Mouse (Mus musculus): ENCODE measurements around the gene Sik3. TPM values are rescaled to one million over a fixed set of nuclear protein-coding genes. Genes with fewer than 3 reads are reported as not detected.

The Sik3 gene
- polyA plus RNA-seq, 1 experiment from 2014 or later = 8.9 TPM

GRCm38 (mm10) chr9:46261131-46261530, 248.5 kb downstream of the Sik3 start:
- H3K4me3 ChIP-seq (ENCODE audit: low read depth, low read length) = no peak overlapping the region
- no peak overlapping the region for H3K4me2 ChIP-seq (replicated peaks; ENCODE audit: low read depth, low read length)
- 69% methylated on average over 7 of the region's 7 CpGs for WGBS
- DNase-seq (ENCODE audit: low spot score) (no peak), ATAC-seq (no peak)
- TF ChIP-seq EP300 (IDR thresholded peaks at IDR 0.05) (no peak), CTCF (IDR thresholded peaks at IDR 0.05) (no peak)
- H3K4me1 ChIP-seq (ENCODE audit: insufficient read depth, low read depth, low read length) = no peaks in the 10 kb centered on the region
- no peaks in the 10 kb centered on the region for H3K9me3 ChIP-seq (ENCODE audit: low read length)
- no peaks in the 10 kb centered on the region for H3K36me3 ChIP-seq (ENCODE audit: insufficient read depth, low read length)
- H3K9ac ChIP-seq (replicated peaks; ENCODE audit: low read depth) = no peak overlapping the region
- H3K27me3 ChIP-seq (replicated peaks; ENCODE audit: insufficient read depth, low read length) = no peaks in the 10 kb centered on the region
- no peak overlapping the region for H3K27ac ChIP-seq (ENCODE audit: low read length)

GRCm38 (mm10) chr9:46268343-46268873, 255.8 kb downstream of the Sik3 start, which contains the start of gene Apoa5:
Gene Apoa5, plus strand, starts transcription at chr9:46268633.
- H3K4me1 ChIP-seq (ENCODE audit: insufficient read depth, low read depth, low read length) = peaks cover under 1% of the 10 kb centered on the region
- no peaks in the 10 kb centered on the region for H3K9me3 ChIP-seq (ENCODE audit: low read length)
- no peak within 1 kb of the TSS for H3K4me3 ChIP-seq (ENCODE audit: low read depth, low read length)
- H3K36me3 ChIP-seq (ENCODE audit: insufficient read depth, low read length) = no peaks in the 10 kb centered on the region
- H3K27ac ChIP-seq (ENCODE audit: low read length) = no peak within 1 kb of the TSS
- TF ChIP-seq CTCF (IDR thresholded peaks at IDR 0.05) (no peak), EP300 (IDR thresholded peaks at IDR 0.05) (no peak)
- H3K27me3 ChIP-seq (replicated peaks; ENCODE audit: insufficient read depth, low read length) = peaks cover 3% of the 10 kb centered on the region; the same call in 1 of the 2 replicates
- 33% methylated on average over 7 of the region's 7 CpGs for WGBS
- no peak within 1 kb of the TSS for H3K9ac ChIP-seq (replicated peaks; ENCODE audit: low read depth)
- H3K4me2 ChIP-seq (replicated peaks; ENCODE audit: low read depth, low read length) = no peak within 1 kb of the TSS
- no peak for DNase-seq (ENCODE audit: low spot score)
- ATAC-seq = no peak

GRCm38 (mm10) chr9:46269125-46269524, 256.5 kb downstream of the Sik3 start:
- 86% methylated on average over 5 of the region's 5 CpGs for WGBS
- H3K4me3 ChIP-seq (ENCODE audit: low read depth, low read length) = no peak overlapping the region
- ATAC-seq = no peak
- H3K9me3 ChIP-seq (ENCODE audit: low read length) = no peaks in the 10 kb centered on the region
- peaks cover 5% of the 10 kb centered on the region for H3K4me1 ChIP-seq (ENCODE audit: insufficient read depth, low read depth, low read length)
- DNase-seq (ENCODE audit: low spot score) = no peak
- peaks cover 3% of the 10 kb centered on the region; the same call in 1 of the 2 replicates for H3K27me3 ChIP-seq (replicated peaks; ENCODE audit: insufficient read depth, low read length)
- no peaks in the 10 kb centered on the region for H3K36me3 ChIP-seq (ENCODE audit: insufficient read depth, low read length)
- no peak overlapping the region for H3K27ac ChIP-seq (ENCODE audit: low read length)
- TF ChIP-seq CTCF (IDR thresholded peaks at IDR 0.05) (no peak), EP300 (IDR thresholded peaks at IDR 0.05) (no peak)
- H3K4me2 ChIP-seq (replicated peaks; ENCODE audit: low read depth, low read length) = no peak overlapping the region
- no peak overlapping the region for H3K9ac ChIP-seq (replicated peaks; ENCODE audit: low read depth)

GRCm38 (mm10) chr9:46270782-46271181, 258.2 kb downstream of the Sik3 start:
- WGBS = 89% methylated on average over 4 of the region's 4 CpGs
- ATAC-seq = no peak
- DNase-seq (ENCODE audit: low spot score) = no peak
- H3K4me2 ChIP-seq (replicated peaks; ENCODE audit: low read depth, low read length) = no peak overlapping the region
- peaks cover 3% of the 10 kb centered on the region; the same call in 1 of the 2 replicates for H3K27me3 ChIP-seq (replicated peaks; ENCODE audit: insufficient read depth, low read length)
- no peaks in the 10 kb centered on the region for H3K9me3 ChIP-seq (ENCODE audit: low read length)
- TF ChIP-seq EP300 (IDR thresholded peaks at IDR 0.05) = no peak
- no peak for TF ChIP-seq CTCF (IDR thresholded peaks at IDR 0.05)
- H3K27ac ChIP-seq (ENCODE audit: low read length) = no peak overlapping the region
- H3K4me1 ChIP-seq (ENCODE audit: insufficient read depth, low read depth, low read length) = peaks cover 5% of the 10 kb centered on the region
- H3K36me3 ChIP-seq (ENCODE audit: insufficient read depth, low read length) = no peaks in the 10 kb centered on the region
- no peak overlapping the region for H3K9ac ChIP-seq (replicated peaks; ENCODE audit: low read depth)
- no peak overlapping the region for H3K4me3 ChIP-seq (ENCODE audit: low read depth, low read length)

GRCm38 (mm10) chr9:46272070-46272469, 259.4 kb downstream of the Sik3 start:
- no peak overlapping the region for H3K4me2 ChIP-seq (replicated peaks; ENCODE audit: low read depth, low read length)
- H3K9me3 ChIP-seq (ENCODE audit: low read length) = no peaks in the 10 kb centered on the region
- TF ChIP-seq EP300 (IDR thresholded peaks at IDR 0.05) (no peak), CTCF (IDR thresholded peaks at IDR 0.05) (no peak)
- ATAC-seq = no peak
- H3K4me3 ChIP-seq (ENCODE audit: low read depth, low read length) = no peak overlapping the region
- no peak overlapping the region for H3K27ac ChIP-seq (ENCODE audit: low read length)
- H3K4me1 ChIP-seq (ENCODE audit: insufficient read depth, low read depth, low read length) = peaks cover 5% of the 10 kb centered on the region
- DNase-seq (ENCODE audit: low spot score) = no peak
- 76% methylated on average over 9 of the region's 9 CpGs for WGBS
- peaks cover 3% of the 10 kb centered on the region; the same call in 1 of the 2 replicates for H3K27me3 ChIP-seq (replicated peaks; ENCODE audit: insufficient read depth, low read length)
- H3K9ac ChIP-seq (replicated peaks; ENCODE audit: low read depth) = no peak overlapping the region
- no peaks in the 10 kb centered on the region for H3K36me3 ChIP-seq (ENCODE audit: insufficient read depth, low read length)

GRCm38 (mm10) chr9:46272677-46273454, 260.2 kb downstream of the Sik3 start, which contains the start of gene Zpr1:
Gene Zpr1, plus strand, starts transcription at chr9:46273064.
- peak within 1 kb of the TSS; percentile 62 for H3K9ac ChIP-seq (replicated peaks; ENCODE audit: low read depth)
- H3K27me3 ChIP-seq (replicated peaks; ENCODE audit: insufficient read depth, low read length) = peaks cover 3% of the 10 kb centered on the region; the same call in 1 of the 2 replicates
- H3K36me3 ChIP-seq (ENCODE audit: insufficient read depth, low read length) = peaks cover 6% of the 10 kb centered on the region; the same call in 1 of the 2 replicates
- H3K4me1 ChIP-seq (ENCODE audit: insufficient read depth, low read depth, low read length) = peaks cover 5% of the 10 kb centered on the region
- H3K27ac ChIP-seq (ENCODE audit: low read length) = peak within 1 kb of the TSS; percentile 79
- TF ChIP-seq CTCF (IDR thresholded peaks at IDR 0.05) (peak; percentile 58), EP300 (IDR thresholded peaks at IDR 0.05) (peak; percentile 23; the same call in 1 of the 2 replicates)
- 8% methylated on average over 44 of the region's 45 CpGs for WGBS
- DNase-seq (ENCODE audit: low spot score) = peak; percentile 97
- H3K9me3 ChIP-seq (ENCODE audit: low read length) = no peaks in the 10 kb centered on the region
- H3K4me2 ChIP-seq (replicated peaks; ENCODE audit: low read depth, low read length) = peak within 1 kb of the TSS; percentile 76
- peak within 1 kb of the TSS; percentile 82 for H3K4me3 ChIP-seq (ENCODE audit: low read depth, low read length)
- ATAC-seq = peak; percentile 99

Other genes starting within 250 kb of the Sik3 start
- gene Cep164, start 184.1 kb upstream of the Sik3 start, polyA plus RNA-seq (2015; fragmentation: Nextera tagmentation; extraction: Ambion mirVana) = 16.5 and 19.4 TPM in 2 replicates
- 16.6 and 18.3 TPM in 2 replicates for gene Bace1, start 174.2 kb upstream of the Sik3 start, polyA plus RNA-seq (2015; fragmentation: Nextera tagmentation; extraction: Ambion mirVana)
- gene Pcsk7, start 106.3 kb upstream of the Sik3 start, polyA plus RNA-seq (2015; fragmentation: Nextera tagmentation; extraction: Ambion mirVana) = 21.1 and 22.3 TPM in 2 replicates
- gene Rnf214, start 105.9 kb upstream of the Sik3 start, polyA plus RNA-seq (2015; fragmentation: Nextera tagmentation; extraction: Ambion mirVana) = 29.5 and 32.3 TPM in 2 replicates
- 153 and 184 TPM in 2 replicates for gene Tagln, start 76.8 kb upstream of the Sik3 start, polyA plus RNA-seq (2015; fragmentation: Nextera tagmentation; extraction: Ambion mirVana)
- gene Sidt2, start 57.6 kb upstream of the Sik3 start, polyA plus RNA-seq (2015; fragmentation: Nextera tagmentation; extraction: Ambion mirVana) = 55.4 and 58.7 TPM in 2 replicates
- 82.8 and 84.6 TPM in 2 replicates for gene Pafah1b2, start 130 bp upstream of the Sik3 start, polyA plus RNA-seq (2015; fragmentation: Nextera tagmentation; extraction: Ambion mirVana)
- gene Apoa1, start 215.8 kb downstream of the Sik3 start, polyA plus RNA-seq (2015; fragmentation: Nextera tagmentation; extraction: Ambion mirVana) = 2.2 and 3.7 TPM in 2 replicates
- not detected in 2 replicates for gene Apoc3, start 222.8 kb downstream of the Sik3 start, polyA plus RNA-seq (2015; fragmentation: Nextera tagmentation; extraction: Ambion mirVana)
- 0.06 TPM in 1 of 2 replicates, not detected in the other for gene Apoa4, start 227.9 kb downstream of the Sik3 start, polyA plus RNA-seq (2015; fragmentation: Nextera tagmentation; extraction: Ambion mirVana)

Measured in lung, postnatal 0 days (tissue).